Mouse (Mus musculus) lung, postnatal 4 days (tissue): Measurements from ENCODE around the gene Camsap1.

Experiments used
- DNase-seq, 2 experiments: peaks; one replicate each; pipeline ENCODE4 v3.0.0; 2021

The Camsap1 gene

GRCm38 (mm10) chr2:25879061-25879460, 104.0 kb downstream of the Camsap1 start:
- no peak for DNase-seq

- DNase-seq = no peak
Observed at GRCm38 (mm10) chr2:25878516-25878915, 104.6 kb downstream of the Camsap1 start.

- DNase-seq = no peak
Observed at GRCm38 (mm10) chr2:25877736-25878268, 105.3 kb downstream of the Camsap1 start.

- no peak for DNase-seq
Observed at GRCm38 (mm10) chr2:25877250-25877735, 105.8 kb downstream of the Camsap1 start.
